Mouse (Mus musculus) stomach, postnatal 0 days (tissue): ENCODE results near the gene Bckdk. TPM values are rescaled to one million over a fixed set of nuclear protein-coding genes. Genes with fewer than 3 reads are reported as not detected.

ENCODE experiments used
- ATAC-seq: fragments of 200-750 bp; cut with Nextera tagmentation; 2 replicates; pipeline ENCODE4 v1.8.0; 2017; ENCODE audit not compliant: low FRiP score, low TSS enrichment
- DNase-seq: peaks from one replicate; pipeline ENCODE4 v3.0.0-alpha.2; 2016; ENCODE audit warnings: low spot score
- H3K27ac ChIP-seq: fragments of 300-500 bp; sonication (generic); replicated peaks from 2 replicates; pipeline ENCODE4 v1.5.1; 2014; ENCODE audit warnings: mild to moderate bottlenecking, control low read depth
- H3K27me3 ChIP-seq: fragments of 300-500 bp; sonication (generic); 2 replicates; pipeline ENCODE4 v1.6.1; 2014; ENCODE audit warnings: low read length; ENCODE audit not compliant: control insufficient read depth, insufficient read depth
- H3K36me3 ChIP-seq: fragments of 300-500 bp; sonication (generic); 2 replicates; pipeline ENCODE4 v1.6.1; 2014; ENCODE audit warnings: low read length, mixed read lengths; ENCODE audit not compliant: control insufficient read depth, insufficient read depth
- H3K4me1 ChIP-seq: fragments of 300-500 bp; sonication (generic); replicated peaks from 2 replicates; pipeline ENCODE4 v1.6.1; 2014; ENCODE audit warnings: antibody characterized with exemption; ENCODE audit not compliant: control insufficient read depth, insufficient read depth
- H3K4me2 ChIP-seq: fragments of 300-500 bp; sonication (generic); replicated peaks from 2 replicates; pipeline ENCODE4 v1.6.1; 2014; ENCODE audit warnings: low read depth, mild to moderate bottlenecking, control low read depth, moderate library complexity
- H3K4me3 ChIP-seq: fragments of 300-500 bp; sonication (generic); 2 replicates; pipeline ENCODE4 v1.5.1; 2014; ENCODE audit warnings: low read depth, low read length, control low read depth
- H3K9ac ChIP-seq: fragments of 300-500 bp; sonication (generic); 2 replicates; pipeline ENCODE4 v1.6.1; 2014; ENCODE audit warnings: mild to moderate bottlenecking, low read length, control low read depth, mixed read lengths
- H3K9me3 ChIP-seq: fragments of 300-500 bp; sonication (generic); 2 replicates; pipeline ENCODE4 v1.6.1; 2016; ENCODE audit warnings: low read length; ENCODE audit not compliant: control insufficient read depth
- CTCF ChIP-seq: IDR thresholded peaks from 2 replicates; pipeline ENCODE4 v1.5.1; 2016; ENCODE audit warnings: antibody characterized with exemption, low read depth, mild to moderate bottlenecking, moderate library complexity
- EP300 ChIP-seq: optimal IDR thresholded peaks from 2 replicates; pipeline ENCODE3; 2016; ENCODE audit warnings: antibody characterized with exemption
- WGBS: fragments of 180-500 bp; shearing (Covaris S2); extraction: QIAGEN DNeasy Blood & Tissue Kit; methylation state at CpG from one replicate; pipeline ENCODE4 v1.1.7; 2014; 5-methylcytosine and 5-hydroxymethylcytosine counted together
- polyA plus RNA-seq: library from polyadenylated mRNA; unstranded; fragments of >200 nt; fragmentation: Nextera tagmentation; extraction: Ambion mirVana; gene quantifications from 2 replicates; pipeline ENCODE4 v1.2.1, GENCODE M21; 2015

The Bckdk gene
- polyA plus RNA-seq, 1 experiment from 2014 or later: 102 TPM

DNA sequence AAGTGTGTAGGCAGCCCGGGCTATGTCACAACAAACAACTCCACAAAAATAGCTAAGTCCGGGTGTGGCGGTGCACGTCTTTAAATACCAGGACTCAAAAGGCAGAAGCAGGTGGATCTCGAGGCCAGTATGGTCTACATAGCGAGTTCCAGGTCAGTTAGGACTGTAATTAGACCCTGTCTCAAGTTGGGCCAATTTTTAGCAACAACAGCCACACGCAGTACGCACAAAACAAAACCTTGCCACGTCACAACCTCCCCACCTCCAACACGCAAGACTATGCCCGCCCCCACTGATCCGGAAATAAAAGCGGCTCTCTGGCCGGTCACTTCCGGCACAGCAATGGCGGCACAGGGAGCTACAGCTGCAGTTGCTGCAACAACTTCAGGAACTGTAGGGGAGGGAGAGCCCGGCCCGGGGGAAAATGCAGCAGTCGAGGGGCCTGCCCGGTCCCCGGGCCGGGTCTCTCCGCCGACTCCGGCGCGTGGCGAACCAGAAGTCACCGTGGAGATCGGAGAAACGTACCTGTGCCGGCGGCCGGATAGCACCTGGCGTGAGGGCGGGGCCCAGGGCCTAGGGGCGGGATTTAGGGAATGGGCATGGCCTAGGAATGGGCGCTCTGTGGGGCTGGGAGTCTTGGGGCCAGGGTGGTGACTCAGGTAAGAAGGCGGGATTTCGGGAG is 8.4 kb downstream of the Bckdk start, which contains the start of gene Kat8:
Gene Kat8 (plus strand): TSS at position 327 of the 682 bp plus-strand sequence.
- Histone ChIP-seq H3K36me3 (peaks cover 12% of the 10 kb centered on the region), H3K9ac (peak within 1 kb of the TSS; percentile 90), H3K4me3 (peak within 1 kb of the TSS; percentile 92), H3K4me1 (no peaks in the 10 kb centered on the region), H3K9me3 (no peaks in the 10 kb centered on the region), H3K27ac (peak within 1 kb of the TSS; percentile 92), H3K4me2 (peak within 1 kb of the TSS; percentile 72), H3K27me3 (no peaks in the 10 kb centered on the region)
- ATAC-seq (peak; percentile 96), DNase-seq (peak; percentile 95)
- WGBS: under 1% methylated on average over 39 of the region's 40 CpGs
- TF ChIP-seq EP300 (peak; percentile 8), CTCF (no peak)

DNA sequence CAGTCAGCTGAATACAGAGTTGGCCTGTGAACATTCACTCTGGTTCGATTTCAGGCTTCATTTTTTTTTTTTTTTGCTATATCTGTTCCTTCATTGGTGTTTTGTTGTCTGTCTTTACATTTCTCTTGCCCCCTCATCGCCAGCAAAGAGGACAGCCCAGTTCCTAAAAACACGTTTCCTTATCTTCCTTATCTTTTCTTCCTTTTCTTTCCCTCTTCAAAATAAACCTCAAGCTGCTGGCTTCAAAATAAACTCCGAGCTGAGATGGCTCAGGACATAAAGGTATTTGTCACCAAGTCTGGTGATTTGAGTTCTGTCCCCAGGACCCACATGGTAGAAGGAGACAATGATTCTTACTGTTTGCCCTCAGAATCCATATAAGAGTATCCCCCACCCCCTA is 9.1 kb downstream of the Bckdk start:
- Histone ChIP-seq H3K9me3 (no peaks in the 10 kb centered on the region), H3K36me3 (peaks cover 6% of the 10 kb centered on the region), H3K4me2 (peak overlapping the region; percentile 72), H3K27ac (peak overlapping the region; percentile 92; the same call in 1 of the 2 replicates), H3K27me3 (no peaks in the 10 kb centered on the region), H3K4me3 (peak overlapping the region; percentile 92), H3K4me1 (no peaks in the 10 kb centered on the region), H3K9ac (peak overlapping the region; percentile 90)
- 15% methylated on average over 4 of the region's 4 CpGs for WGBS
- TF ChIP-seq CTCF (no peak), EP300 (no peak)
- DNase-seq (no peak), ATAC-seq (no peak)

DNA sequence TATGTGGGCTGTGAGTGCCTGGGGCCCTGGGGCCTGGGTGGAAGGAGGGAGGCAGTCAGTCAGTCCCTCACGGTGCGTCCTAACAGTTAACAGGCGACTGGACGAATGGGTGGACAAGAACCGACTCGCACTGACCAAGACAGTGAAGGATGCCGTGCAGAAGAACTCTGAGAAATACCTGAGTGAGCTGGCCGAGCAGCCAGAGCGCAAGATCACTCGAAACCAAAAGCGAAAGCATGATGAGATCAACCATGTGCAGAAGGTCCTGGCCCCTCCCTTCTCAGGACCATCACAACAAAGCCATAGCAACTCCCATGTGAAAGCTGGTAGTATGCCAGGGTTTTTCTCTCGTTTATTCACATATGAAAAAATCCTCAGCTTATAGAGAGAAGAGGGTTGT is 11.4 kb downstream of the Bckdk start:
- WGBS: 79% methylated on average over 12 of the region's 12 CpGs
- Histone ChIP-seq H3K36me3 (no peaks in the 10 kb centered on the region), H3K4me2 (no peak overlapping the region), H3K27ac (no peak overlapping the region), H3K4me3 (no peak overlapping the region), H3K9ac (no peak overlapping the region), H3K4me1 (no peaks in the 10 kb centered on the region), H3K27me3 (no peaks in the 10 kb centered on the region), H3K9me3 (no peaks in the 10 kb centered on the region)
- ATAC-seq (no peak), DNase-seq (no peak)
- no peak for TF ChIP-seq CTCF
- no peak for TF ChIP-seq EP300

DNA sequence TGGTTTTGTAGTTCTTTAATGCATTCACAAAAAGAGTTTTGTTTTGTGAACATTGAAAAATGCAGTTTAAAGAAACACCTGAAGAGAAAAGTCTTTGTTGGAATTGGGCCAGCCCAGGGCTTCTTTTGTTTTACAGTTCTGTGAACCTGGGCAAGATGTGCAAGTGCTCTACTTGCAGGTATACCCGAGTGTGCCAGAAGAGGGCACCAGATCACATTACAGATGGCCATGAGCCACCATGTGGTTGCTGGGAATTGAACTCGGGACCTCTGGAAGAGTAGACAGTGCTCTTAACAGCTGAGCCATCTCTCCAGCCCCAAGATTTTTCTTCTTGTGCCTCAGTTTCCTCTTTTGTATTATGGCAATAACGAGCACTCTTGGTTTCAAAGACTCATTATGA is 14.3 kb downstream of the Bckdk start:
- H3K4me1 ChIP-seq: no peaks in the 10 kb centered on the region
- ATAC-seq (no peak), DNase-seq (peak; percentile 75)
- H3K4me2 ChIP-seq: no peak overlapping the region
- H3K4me3 ChIP-seq: no peak overlapping the region
- no peaks in the 10 kb centered on the region for H3K9me3 ChIP-seq
- 58% methylated on average over 3 of the region's 3 CpGs for WGBS
- no peak overlapping the region for H3K9ac ChIP-seq
- H3K27me3 ChIP-seq: no peaks in the 10 kb centered on the region
- H3K36me3 ChIP-seq: no peaks in the 10 kb centered on the region
- no peak overlapping the region for H3K27ac ChIP-seq
- TF ChIP-seq CTCF: peak; percentile 75
- TF ChIP-seq EP300: no peak

DNA sequence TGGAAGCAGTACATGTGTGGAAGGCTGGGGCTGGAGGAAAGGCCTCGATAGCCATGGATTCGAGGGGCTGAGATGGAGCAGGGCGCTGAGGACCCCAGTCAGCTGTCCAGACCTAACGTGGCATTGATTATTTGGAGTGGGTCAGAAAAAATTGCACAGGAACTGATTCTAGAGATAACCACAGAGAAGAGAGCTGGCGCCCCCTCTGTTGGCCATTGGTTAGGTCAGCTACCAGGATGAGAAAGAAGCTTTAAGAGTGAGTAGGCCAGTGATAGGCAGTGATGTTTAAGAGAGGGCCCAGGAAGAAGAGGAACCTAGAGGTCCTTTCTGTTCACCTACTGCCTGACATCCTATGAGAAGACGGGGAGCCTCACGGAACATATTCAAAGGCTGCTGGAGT is 15.4 kb downstream of the Bckdk start:
- Histone ChIP-seq H3K4me1 (no peaks in the 10 kb centered on the region), H3K4me2 (no peak overlapping the region), H3K36me3 (no peaks in the 10 kb centered on the region; the same call in 1 of the 2 replicates), H3K9ac (no peak overlapping the region), H3K4me3 (no peak overlapping the region), H3K27me3 (no peaks in the 10 kb centered on the region), H3K27ac (no peak overlapping the region), H3K9me3 (no peaks in the 10 kb centered on the region)
- TF ChIP-seq CTCF: peak; percentile 64
- TF ChIP-seq EP300: no peak
- DNase-seq (peak; percentile 59), ATAC-seq (no peak)
- 76% methylated on average over 7 of the region's 7 CpGs for whole genome bisulfite sequencing

DNA sequence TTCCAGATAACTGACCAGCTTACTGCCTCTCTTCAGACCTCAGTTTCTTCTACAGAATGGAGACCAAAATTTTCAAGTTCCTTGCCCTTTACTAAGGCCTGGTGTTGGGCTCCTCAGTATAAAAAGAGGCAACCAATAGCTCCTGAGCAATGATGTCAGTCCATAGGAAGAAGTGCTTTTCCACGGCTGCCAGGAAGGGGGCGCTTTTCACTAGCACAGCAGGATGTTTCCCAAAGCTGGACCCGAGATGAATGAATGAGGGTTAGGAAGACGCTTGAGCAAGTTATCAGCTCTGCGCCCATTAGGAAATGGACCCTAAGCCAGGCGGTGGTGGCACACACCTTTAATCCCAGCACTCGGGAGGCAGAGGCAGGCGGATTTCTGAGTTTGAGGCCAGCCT is 17.6 kb downstream of the Bckdk start:
- no peaks in the 10 kb centered on the region for H3K27me3 ChIP-seq
- peak; percentile 75 for DNase-seq
- WGBS: 54% methylated on average over 7 of the region's 8 CpGs
- no peaks in the 10 kb centered on the region for H3K4me1 ChIP-seq
- no peak overlapping the region for H3K4me2 ChIP-seq
- no peak overlapping the region for H3K27ac ChIP-seq
- H3K36me3 ChIP-seq: peaks cover 3% of the 10 kb centered on the region; the same call in 1 of the 2 replicates
- no peak overlapping the region for H3K4me3 ChIP-seq
- TF ChIP-seq EP300 (no peak), CTCF (peak; percentile 72)
- ATAC-seq: no peak
- H3K9me3 ChIP-seq: no peaks in the 10 kb centered on the region
- H3K9ac ChIP-seq: no peak overlapping the region
